Mouse (Mus musculus): ENCODE results near the gene Camkk1. TPM values are rescaled to one million over a fixed set of nuclear protein-coding genes. Genes with fewer than 3 reads are reported as not detected.

Camkk1 gene
- total RNA-seq, 1 experiment from 2014 or later, result 5.1 TPM

DNA sequence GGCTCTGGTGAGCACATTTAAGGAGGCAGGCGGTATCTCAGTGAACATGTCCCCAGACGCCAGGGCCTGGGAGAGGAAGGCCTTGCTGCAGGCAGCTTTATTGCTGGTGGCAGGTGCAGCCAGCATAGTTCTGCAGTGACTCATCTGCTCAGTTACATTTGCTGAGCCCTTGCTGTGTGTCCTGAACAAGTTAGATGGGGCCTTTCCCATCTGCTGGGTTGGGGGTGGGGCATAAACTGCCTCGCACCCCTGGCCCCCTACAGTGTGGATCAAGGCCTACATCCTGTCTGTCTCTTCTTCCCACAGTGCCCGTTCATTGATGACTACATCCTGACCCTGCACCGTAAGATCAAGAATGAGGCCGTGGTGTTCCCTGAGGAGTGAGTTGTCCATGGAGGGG lies 18.1 kb downstream of the Camkk1 start:
- ATAC-seq (replicated peaks in 1 of 2; ENCODE audit: insufficient read depth in 1 of 2, low FRiP score in 2 of 2, low TSS enrichment in 1 of 2, low read depth in 1 of 2, poor library complexity in 2 of 2, severe bottlenecking in 2 of 2), result no peak

DNA sequence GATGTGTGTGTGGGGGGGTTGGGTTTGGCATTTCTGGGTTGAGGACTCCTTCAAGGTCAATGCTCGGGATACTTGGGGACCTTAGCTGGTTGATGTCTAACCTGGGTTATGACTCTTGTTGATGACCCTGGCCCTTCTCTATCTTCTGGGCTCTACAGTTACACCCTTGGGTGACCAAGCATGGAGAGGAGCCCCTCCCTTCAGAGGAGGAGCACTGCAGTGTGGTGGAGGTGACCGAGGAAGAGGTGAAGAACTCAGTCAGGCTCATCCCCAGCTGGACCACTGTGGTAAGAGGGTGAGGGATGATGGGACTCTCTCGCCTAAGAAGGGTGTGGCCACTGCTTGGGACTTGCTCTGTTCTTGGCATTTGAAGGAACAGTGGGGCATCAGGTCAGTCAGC lies 18.9 kb downstream of the Camkk1 start:
- ATAC-seq (replicated peaks in 1 of 2; ENCODE audit: insufficient read depth in 1 of 2, low FRiP score in 2 of 2, low TSS enrichment in 1 of 2, low read depth in 1 of 2, poor library complexity in 2 of 2, severe bottlenecking in 2 of 2), result no peak

DNA sequence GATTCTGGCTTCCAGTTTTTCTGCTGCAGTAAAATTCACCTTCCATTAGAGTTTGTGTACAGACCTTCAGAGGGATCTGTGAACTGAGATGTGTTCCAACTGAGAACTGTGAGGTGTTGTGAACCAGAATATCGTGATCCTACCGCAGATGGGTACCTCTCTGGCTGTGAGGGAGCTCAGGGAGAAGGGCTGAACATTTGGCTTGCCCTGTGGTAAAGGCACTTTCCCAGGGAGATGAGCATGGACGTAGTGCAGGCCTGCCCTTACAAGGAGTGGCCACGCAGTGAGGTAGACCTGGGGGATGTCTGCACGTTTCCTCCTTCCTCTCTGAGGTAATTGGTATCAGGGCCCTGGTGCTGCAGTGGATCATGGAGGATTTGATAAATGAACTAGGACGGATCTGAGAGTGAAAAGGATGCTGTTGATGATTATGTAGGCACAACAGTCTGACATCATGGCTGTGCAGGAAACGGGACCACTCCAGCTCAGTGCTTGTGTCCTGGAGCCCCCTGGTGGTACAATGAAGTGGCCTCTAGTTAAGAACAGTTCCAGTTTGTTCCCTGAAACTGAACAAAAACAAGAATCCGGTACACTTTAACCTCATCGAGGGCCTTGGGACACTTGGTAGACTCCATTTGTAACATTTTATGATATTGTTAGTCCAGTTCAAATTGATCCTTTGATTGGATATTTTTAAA lies 20.4 kb downstream of the Camkk1 start:
- peak; percentile 70 to 71; a peak in 3 of 4 replicates for ATAC-seq (replicated peaks in 1 of 2; ENCODE audit: insufficient read depth in 1 of 2, low FRiP score in 2 of 2, low TSS enrichment in 1 of 2, low read depth in 1 of 2, poor library complexity in 2 of 2, severe bottlenecking in 2 of 2)

DNA sequence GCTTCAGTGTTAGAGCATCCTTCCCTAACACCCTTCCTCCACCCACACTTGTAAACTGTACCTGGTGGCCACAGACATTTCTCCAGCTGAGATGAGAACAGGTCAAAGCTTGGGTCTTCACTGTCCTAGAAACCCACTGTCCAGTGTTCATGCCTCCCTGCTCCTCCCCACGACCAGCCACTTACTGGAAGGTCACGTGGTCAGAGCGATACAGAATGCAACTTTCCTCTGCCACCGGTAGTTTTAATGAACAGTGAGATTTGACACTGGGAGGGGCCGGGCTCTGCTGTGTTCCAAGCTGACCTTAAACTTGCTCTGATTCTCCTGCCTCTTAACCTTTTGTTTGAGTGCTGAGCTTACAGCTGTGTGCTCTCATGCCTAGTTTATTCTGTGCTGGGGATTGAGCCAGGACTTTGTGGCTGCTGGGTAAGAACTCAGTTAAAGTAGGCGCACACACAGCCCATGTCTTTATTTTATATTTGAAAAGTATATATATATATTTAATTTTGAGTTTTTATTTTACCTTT lies 25.5 kb downstream of the Camkk1 start:
- no peak for ATAC-seq (replicated peaks in 1 of 2; ENCODE audit: insufficient read depth in 1 of 2, low FRiP score in 2 of 2, low TSS enrichment in 1 of 2, low read depth in 1 of 2, poor library complexity in 2 of 2, severe bottlenecking in 2 of 2)

DNA sequence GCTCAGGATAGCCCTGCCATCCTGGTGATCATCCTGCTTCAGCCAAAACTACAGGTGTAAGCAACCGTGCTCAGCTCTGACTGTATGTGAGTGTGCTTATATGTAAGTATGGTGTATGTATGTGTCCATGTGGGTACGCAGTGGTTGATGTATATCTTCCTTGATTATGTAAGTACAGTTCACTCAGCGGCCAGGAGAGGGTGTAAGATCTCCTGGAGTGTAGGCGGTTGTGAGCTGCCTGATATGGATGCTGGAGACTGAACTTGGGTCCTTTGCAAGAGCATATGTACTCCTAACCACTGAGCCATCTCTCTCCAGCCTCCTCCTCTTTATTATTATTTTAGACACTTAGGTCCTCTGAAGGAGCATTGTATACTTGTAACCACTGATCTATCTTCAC lies 26.0 kb downstream of the Camkk1 start:
- no peak for ATAC-seq (replicated peaks in 1 of 2; ENCODE audit: insufficient read depth in 1 of 2, low FRiP score in 2 of 2, low TSS enrichment in 1 of 2, low read depth in 1 of 2, poor library complexity in 2 of 2, severe bottlenecking in 2 of 2)

DNA sequence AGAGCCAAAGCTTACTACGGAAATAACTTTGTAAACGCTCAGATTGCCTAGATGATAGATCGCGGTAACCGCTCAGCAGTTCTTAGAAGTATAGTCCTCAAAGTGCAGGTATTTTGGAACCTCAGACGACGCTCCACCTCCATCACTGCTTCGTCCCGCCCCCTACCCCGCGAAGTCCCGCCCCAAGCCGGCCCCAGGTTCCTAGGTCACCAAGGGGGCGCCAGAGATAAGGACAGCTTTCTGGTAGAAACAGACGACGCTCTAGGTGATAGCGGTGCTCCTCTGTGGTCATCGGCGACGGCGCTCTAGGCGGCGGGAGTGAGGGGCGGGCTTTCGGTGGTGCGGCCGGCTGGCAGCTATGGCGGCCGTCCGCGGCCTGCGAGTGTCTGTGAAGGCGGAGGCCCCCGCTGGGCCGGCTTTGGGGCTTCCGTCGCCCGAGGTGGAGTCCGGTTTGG lies 28.8 kb downstream of the Camkk1 start, which contains the start of gene Ncbp3:
Ncbp3 (plus strand) TSS at position 242 of the 455 bp plus-strand sequence.
- ATAC-seq (replicated peaks in 1 of 2; ENCODE audit: insufficient read depth in 1 of 2, low FRiP score in 2 of 2, low TSS enrichment in 1 of 2, low read depth in 1 of 2, poor library complexity in 2 of 2, severe bottlenecking in 2 of 2), result peak; percentile 94 to 96

DNA sequence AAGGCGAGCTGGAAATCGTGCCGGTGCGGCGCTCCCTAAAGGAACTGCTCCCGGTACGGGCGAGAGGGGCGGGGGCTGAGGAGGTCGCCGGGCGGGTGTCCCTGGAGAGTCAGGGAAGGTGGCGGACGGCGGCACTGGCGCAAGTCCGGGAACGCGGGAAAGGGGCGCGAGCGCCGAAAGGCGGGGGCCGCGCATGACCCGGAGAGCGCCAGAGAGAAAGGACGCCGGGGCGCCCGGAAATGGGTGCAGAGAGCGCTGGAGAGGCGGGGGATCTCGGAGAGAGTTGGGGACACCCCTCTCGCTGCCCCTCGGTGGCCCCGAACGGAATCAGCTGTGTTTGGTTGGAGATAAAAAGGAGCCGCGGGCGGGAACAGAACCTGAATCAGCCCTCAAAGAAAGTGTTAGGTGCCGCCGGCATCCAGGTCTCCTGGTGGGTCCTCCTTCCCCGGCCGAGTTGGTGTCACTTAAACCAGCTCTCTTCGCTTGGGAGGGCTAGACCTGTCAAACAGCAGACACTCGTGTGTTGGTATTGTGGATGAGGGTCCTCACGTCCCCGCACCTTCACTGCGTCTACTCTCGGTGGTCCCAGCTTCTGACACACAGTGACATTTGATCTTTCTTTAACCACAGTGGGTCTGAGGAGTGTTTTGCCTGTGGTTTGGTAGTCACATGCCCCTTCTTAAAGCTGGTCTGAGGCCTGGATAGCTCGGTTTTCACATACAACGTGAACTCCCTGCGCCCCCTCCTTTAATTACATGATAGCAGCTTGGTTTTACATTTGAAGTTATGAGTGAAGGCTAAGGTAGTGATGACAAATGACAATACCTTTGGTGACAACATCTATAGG lies 29.4 kb downstream of the Camkk1 start:
- peak in 1 of 2 experiments; percentile 37; a peak in 2 of 4 replicates for ATAC-seq (replicated peaks in 1 of 2; ENCODE audit: insufficient read depth in 1 of 2, low FRiP score in 2 of 2, low TSS enrichment in 1 of 2, low read depth in 1 of 2, poor library complexity in 2 of 2, severe bottlenecking in 2 of 2)

DNA sequence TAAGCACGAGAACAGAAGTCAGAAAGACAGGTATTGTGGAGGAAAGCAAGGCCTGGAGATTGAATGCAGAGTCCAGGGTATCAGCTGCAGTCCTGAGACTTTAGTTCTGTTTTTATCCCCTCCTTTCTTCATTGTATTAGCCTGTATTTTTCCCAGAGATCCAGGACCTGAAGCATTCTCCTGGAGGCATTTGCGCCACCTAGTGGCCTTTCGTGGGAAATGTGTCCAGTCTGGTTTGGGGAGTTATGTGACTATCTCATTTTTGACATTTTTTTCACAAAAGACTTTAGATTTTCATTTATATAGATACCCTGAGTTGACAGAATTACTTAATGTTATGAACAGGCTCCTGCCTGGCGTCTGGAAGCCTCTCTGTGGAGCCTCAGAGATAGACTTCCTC lies 30.5 kb downstream of the Camkk1 start:
- no peak for ATAC-seq (replicated peaks in 1 of 2; ENCODE audit: insufficient read depth in 1 of 2, low FRiP score in 2 of 2, low TSS enrichment in 1 of 2, low read depth in 1 of 2, poor library complexity in 2 of 2, severe bottlenecking in 2 of 2)

DNA sequence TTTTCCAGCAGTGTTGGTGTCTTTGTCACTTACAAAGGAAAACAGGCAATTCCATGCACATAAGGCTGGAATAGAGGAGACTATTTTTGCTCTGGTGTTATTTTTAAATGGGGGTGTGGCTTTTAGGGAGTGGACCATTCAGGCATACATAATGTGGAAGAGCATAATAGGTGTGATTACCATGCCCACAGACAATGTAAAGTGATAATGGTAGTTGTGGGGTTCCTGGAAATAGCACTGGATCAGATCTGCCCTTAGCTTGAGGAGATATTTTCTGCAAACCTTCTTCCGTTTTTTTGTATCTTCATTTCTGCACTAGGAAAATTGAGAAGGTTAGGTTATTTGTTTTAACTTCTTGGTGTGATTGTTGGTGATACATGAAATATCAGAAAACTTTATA lies 34.0 kb downstream of the Camkk1 start:
- no peak for ATAC-seq (replicated peaks in 1 of 2; ENCODE audit: insufficient read depth in 1 of 2, low FRiP score in 2 of 2, low TSS enrichment in 1 of 2, low read depth in 1 of 2, poor library complexity in 2 of 2, severe bottlenecking in 2 of 2)

DNA sequence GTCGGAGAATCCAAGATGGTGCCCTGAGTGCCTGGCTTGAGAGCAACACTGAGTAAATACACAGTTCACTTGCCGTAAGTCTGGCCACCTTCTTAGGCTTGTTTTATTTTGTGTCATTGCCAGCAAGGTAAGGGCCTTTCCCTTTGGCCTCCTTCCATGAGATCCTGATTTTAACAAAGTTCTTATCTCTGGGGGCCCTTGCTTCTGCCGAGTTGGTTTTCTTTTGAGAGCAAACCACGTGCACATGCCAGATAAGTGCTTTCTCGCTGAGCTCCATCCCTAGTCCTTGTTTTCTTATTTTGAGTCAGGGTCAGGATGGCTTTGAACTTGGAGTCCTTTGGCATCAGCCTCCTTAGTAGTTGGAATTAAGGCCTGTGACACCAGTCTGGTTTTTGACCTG lies 38.9 kb downstream of the Camkk1 start:
- no peak for ATAC-seq (replicated peaks in 1 of 2; ENCODE audit: insufficient read depth in 1 of 2, low FRiP score in 2 of 2, low TSS enrichment in 1 of 2, low read depth in 1 of 2, poor library complexity in 2 of 2, severe bottlenecking in 2 of 2)

DNA sequence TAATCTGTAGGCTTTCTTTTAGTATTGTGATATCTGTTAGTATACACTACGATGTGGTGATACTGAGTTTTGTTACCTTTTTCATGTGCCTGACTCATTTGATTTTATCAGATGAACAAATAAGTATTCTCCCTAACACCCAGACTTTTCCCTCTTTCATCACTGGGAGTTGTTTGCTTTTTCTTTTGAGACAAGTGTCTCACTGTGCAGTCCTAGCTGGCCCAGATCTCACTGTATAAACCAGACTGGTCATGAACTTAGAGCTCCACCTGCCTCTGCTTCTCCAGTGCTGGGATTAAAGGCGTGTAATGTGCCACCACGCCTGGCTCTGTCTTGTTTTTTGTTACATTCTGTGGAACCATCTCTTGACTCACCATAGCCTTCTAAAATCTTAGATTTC lies 40.8 kb downstream of the Camkk1 start:
- no peak for ATAC-seq (replicated peaks in 1 of 2; ENCODE audit: insufficient read depth in 1 of 2, low FRiP score in 2 of 2, low TSS enrichment in 1 of 2, low read depth in 1 of 2, poor library complexity in 2 of 2, severe bottlenecking in 2 of 2)

DNA sequence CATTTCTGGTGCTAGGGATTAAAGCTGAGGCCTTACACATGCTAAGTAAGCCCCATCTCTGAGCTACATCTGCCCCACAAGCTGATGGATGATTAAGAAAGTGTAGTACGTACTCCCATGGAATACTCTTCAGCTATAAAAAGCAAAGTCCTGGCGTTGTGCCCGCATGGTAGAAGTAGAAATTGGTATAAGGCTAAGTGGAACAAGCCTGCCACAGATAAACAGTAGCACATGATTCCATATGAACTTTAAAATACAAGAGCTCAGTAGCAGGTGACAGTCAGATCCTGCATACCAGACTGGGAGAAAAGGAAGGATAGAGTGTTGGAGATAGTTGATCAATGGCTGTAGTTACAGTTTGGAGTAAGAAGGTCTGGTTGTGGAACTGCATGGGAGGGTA lies 42.6 kb downstream of the Camkk1 start:
- ATAC-seq (replicated peaks in 1 of 2; ENCODE audit: insufficient read depth in 1 of 2, low FRiP score in 2 of 2, low TSS enrichment in 1 of 2, low read depth in 1 of 2, poor library complexity in 2 of 2, severe bottlenecking in 2 of 2), result no peak

DNA sequence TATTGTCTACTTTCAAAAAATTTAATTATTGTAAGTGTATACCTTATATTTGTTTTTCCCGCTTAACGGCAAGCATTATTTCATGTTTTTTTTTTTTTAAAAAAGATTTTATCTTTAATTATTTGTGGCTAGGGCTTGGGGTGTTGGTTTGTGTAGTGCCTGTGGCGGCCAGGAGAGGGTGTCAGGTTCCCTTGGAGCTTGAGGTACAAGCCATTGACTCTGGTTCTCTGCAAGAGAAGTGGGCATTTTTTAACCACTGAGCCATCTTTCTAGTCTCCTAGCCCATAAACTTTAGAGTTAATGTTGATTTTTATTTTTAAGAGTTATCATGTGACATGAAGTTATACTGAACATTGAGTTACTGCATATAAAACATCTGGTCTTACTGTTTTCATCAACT lies 53.0 kb downstream of the Camkk1 start:
- ATAC-seq (replicated peaks in 1 of 2; ENCODE audit: insufficient read depth in 1 of 2, low FRiP score in 2 of 2, low TSS enrichment in 1 of 2, low read depth in 1 of 2, poor library complexity in 2 of 2, severe bottlenecking in 2 of 2), result peak; percentile 71 to 82; a peak in 3 of 4 replicates

DNA sequence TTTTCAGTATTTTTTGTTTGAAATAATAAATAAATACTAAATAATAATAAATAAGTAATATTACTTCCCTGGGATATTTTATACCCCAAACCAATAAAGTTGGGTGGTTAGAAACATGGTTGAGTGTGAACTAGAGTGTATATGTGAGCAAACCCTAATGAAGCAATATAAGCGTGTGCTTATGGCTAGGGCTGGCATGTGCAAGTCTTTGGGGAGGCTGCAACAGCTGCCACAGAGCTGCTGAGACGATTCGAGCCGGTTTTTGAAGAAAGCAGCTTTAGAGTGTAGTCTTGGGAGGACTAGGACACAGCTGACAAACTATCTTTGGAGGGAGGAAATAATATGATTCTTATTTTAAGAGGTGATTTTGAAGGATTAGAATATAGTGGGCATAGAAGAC lies 57.5 kb downstream of the Camkk1 start:
- no peak for ATAC-seq (replicated peaks in 1 of 2; ENCODE audit: insufficient read depth in 1 of 2, low FRiP score in 2 of 2, low TSS enrichment in 1 of 2, low read depth in 1 of 2, poor library complexity in 2 of 2, severe bottlenecking in 2 of 2)

DNA sequence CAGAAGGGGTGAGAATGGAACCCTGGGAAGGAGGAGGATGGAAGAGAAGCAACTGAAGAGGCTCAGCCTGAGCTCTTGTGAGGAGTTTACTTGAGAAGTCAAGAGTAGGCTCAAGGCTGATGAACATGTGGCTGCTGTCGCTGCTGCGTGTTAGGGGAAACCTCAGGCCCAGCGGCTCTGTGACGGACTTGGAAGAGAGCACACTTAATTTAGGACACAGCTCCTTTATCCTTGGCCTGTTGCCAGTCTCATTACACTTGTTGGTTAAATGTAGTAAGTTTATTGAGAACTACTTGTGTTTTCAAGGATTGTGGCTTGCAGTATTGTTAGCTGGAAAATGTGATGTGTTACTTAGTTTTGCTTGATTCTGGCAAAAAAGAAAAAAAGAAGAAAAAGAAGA lies 57.9 kb downstream of the Camkk1 start:
- no peak for ATAC-seq (replicated peaks in 1 of 2; ENCODE audit: insufficient read depth in 1 of 2, low FRiP score in 2 of 2, low TSS enrichment in 1 of 2, low read depth in 1 of 2, poor library complexity in 2 of 2, severe bottlenecking in 2 of 2)

DNA sequence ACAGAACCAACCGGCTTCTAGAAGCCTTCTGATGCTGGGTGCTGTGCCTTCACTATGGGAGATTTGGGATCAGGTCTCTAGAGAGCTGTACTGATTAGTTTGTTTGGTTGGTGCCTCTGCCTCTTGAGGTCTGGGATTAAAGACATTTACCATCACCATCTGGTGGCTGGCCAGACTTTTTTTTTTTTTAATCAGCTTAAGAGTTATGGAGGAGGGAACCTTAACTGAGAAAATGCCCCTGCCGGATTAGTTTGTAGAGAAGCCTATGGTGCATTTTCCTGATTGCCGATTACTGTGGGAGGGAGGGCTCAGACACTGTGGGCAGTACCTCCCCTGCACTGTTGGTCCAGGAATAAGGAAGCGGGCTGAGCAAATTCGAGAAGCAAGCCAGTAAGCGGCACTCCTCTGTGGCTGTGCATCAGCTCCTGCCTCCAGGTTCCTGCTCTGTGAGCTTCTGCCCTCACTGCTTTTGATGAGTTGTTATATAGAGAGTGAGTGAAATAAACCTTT lies 58.5 kb downstream of the Camkk1 start:
- no peak for ATAC-seq (replicated peaks in 1 of 2; ENCODE audit: insufficient read depth in 1 of 2, low FRiP score in 2 of 2, low TSS enrichment in 1 of 2, low read depth in 1 of 2, poor library complexity in 2 of 2, severe bottlenecking in 2 of 2)

DNA sequence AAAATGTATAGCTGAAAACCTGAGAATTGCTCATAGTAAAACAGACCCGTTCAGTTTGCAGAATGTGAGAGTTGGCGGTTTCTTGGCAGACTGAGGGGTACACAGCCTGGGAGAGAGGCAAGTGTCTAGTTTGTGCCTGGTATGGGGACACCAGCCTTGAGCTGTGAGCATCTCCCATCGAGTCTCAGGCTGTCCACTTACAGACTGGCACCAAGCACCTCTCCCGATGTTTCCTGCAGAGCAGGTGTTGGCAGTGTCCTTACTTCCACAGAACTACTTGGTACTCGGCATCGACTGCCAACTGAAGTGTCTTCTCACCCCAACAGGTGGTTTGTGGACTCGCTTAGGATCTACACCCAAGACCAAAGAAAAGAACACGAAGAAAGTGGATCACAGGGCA lies 59.8 kb downstream of the Camkk1 start:
- no peak for ATAC-seq (replicated peaks in 1 of 2; ENCODE audit: insufficient read depth in 1 of 2, low FRiP score in 2 of 2, low TSS enrichment in 1 of 2, low read depth in 1 of 2, poor library complexity in 2 of 2, severe bottlenecking in 2 of 2)

DNA sequence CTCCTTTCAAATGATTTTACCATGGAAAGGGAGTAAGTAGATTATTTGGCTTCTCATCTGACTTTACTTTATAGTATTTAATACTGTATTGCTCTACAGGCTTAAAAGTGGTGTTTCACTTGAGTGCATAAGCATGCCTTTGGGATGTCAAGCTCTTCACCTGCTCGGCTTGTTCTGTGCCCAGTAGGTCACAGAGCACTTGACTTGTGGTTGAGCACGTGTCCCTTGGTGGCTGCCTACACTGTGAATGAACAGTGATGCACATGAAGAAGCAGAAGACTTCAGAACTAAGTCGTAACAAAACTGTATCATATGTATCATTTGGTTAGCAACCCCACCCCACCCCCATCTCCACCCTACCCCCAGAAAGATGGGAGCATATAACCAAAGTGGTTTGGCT lies 61.5 kb downstream of the Camkk1 start:
- ATAC-seq (replicated peaks in 1 of 2; ENCODE audit: insufficient read depth in 1 of 2, low FRiP score in 2 of 2, low TSS enrichment in 1 of 2, low read depth in 1 of 2, poor library complexity in 2 of 2, severe bottlenecking in 2 of 2), result no peak

Measured in hematopoietic stem cell, adult 5-6 weeks (primary cell).